Mouse (Mus musculus) intestine, embryonic 15.5 days (tissue): Measurements from ENCODE around the gene Rngtt. TPM values are rescaled to one million over a fixed set of nuclear protein-coding genes. Genes with fewer than 3 reads are reported as not detected.

ENCODE experiments used
- ATAC-seq: fragments of 200-750 bp; cut with Nextera tagmentation; 2 replicates; pipeline ENCODE4 v1.8.0; 2017; ENCODE audit warnings: moderate TSS enrichment, moderate library complexity
- H3K27ac ChIP-seq: fragments of 300-500 bp; sonication (generic); 2 replicates; pipeline ENCODE4 v1.5.1; 2015; ENCODE audit warnings: mild to moderate bottlenecking, inconsistent platforms
- H3K27me3 ChIP-seq: fragments of 300-500 bp; sonication (generic); replicated peaks from 2 replicates; pipeline ENCODE4 v1.6.1; 2015; ENCODE audit warnings: inconsistent platforms
- H3K36me3 ChIP-seq: fragments of 300-500 bp; sonication (generic); 2 replicates; pipeline ENCODE4 v1.6.1; 2015; ENCODE audit warnings: inconsistent platforms
- H3K4me1 ChIP-seq: fragments of 300-500 bp; sonication (generic); replicated peaks from 2 replicates; pipeline ENCODE4 v1.6.1; 2015; ENCODE audit warnings: inconsistent platforms
- H3K4me2 ChIP-seq: fragments of 300-500 bp; sonication (generic); replicated peaks from 2 replicates; pipeline ENCODE4 v1.6.1; 2015; ENCODE audit warnings: mild to moderate bottlenecking, inconsistent platforms
- H3K4me3 ChIP-seq: fragments of 300-500 bp; sonication (generic); replicated peaks from 2 replicates; pipeline ENCODE4 v1.5.1; 2015; ENCODE audit warnings: inconsistent platforms
- H3K9ac ChIP-seq: fragments of 300-500 bp; sonication (generic); 2 replicates; pipeline ENCODE4 v1.6.1; 2015; ENCODE audit warnings: inconsistent platforms
- H3K9me3 ChIP-seq: fragments of 300-500 bp; sonication (generic); 2 replicates; pipeline ENCODE4 v1.6.1; 2016; ENCODE audit warnings: inconsistent platforms
- WGBS: fragments of 180-500 bp; shearing (Covaris S2); methylation state at CpG from one replicate; pipeline ENCODE4 v1.1.7; 2015; 5-methylcytosine and 5-hydroxymethylcytosine counted together
- polyA plus RNA-seq: library from polyadenylated mRNA; unstranded; fragments of >200 nt; fragmentation: Nextera tagmentation; extraction: Ambion mirVana; gene quantifications from 2 replicates; pipeline ENCODE4 v1.2.1, GENCODE M21; 2015

The Rngtt gene
- polyA plus RNA-seq, 1 experiment from 2014 or later: 21.2 TPM

- H3K27me3 ChIP-seq: no peaks in the 10 kb centered on the region
- H3K36me3 ChIP-seq: no peaks in the 10 kb centered on the region
- no peak overlapping the region for H3K4me2 ChIP-seq
- no peak overlapping the region for H3K27ac ChIP-seq
- H3K4me3 ChIP-seq: no peak overlapping the region
- no peaks in the 10 kb centered on the region for H3K9me3 ChIP-seq
- no peak overlapping the region for H3K9ac ChIP-seq
- H3K4me1 ChIP-seq: no peaks in the 10 kb centered on the region
- ATAC-seq: peak; percentile 80; the same call in 1 of the 2 replicates
- WGBS: 71% methylated on average over 2 of the region's 2 CpGs
These were observed 156.9 kb downstream of the Rngtt start for GRCm38 (mm10) chr4:33466970-33467399.

GRCm38 (mm10) chr4:33467627-33468026, 157.5 kb downstream of the Rngtt start:
- WGBS: 73% methylated on average over 1 of the region's 1 CpGs
- no peaks in the 10 kb centered on the region for H3K9me3 ChIP-seq

GRCm38 (mm10) chr4:33468151-33468550, 158.0 kb downstream of the Rngtt start:
- H3K4me2 ChIP-seq: no peak overlapping the region
- H3K27me3 ChIP-seq: no peaks in the 10 kb centered on the region
- no peaks in the 10 kb centered on the region for H3K9me3 ChIP-seq
- no peaks in the 10 kb centered on the region for H3K4me1 ChIP-seq
- no peak overlapping the region for H3K9ac ChIP-seq
- H3K36me3 ChIP-seq: no peaks in the 10 kb centered on the region
- WGBS: 85% methylated on average over 3 of the region's 3 CpGs
- no peak overlapping the region for H3K4me3 ChIP-seq
- no peak overlapping the region for H3K27ac ChIP-seq
- ATAC-seq: no peak

More at GRCm38 (mm10) chr4:33467627-33468026, 157.5 kb downstream of the Rngtt start:
- no peak for ATAC-seq
- H3K27ac ChIP-seq: no peak overlapping the region
- no peak overlapping the region for H3K4me2 ChIP-seq
- no peak overlapping the region for H3K4me3 ChIP-seq
- no peaks in the 10 kb centered on the region for H3K36me3 ChIP-seq
- H3K27me3 ChIP-seq: no peaks in the 10 kb centered on the region
- H3K4me1 ChIP-seq: no peaks in the 10 kb centered on the region
- no peak overlapping the region for H3K9ac ChIP-seq

- WGBS: 98% methylated on average over 1 of the region's 1 CpGs
- Histone ChIP-seq H3K9ac (no peak overlapping the region), H3K9me3 (no peaks in the 10 kb centered on the region), H3K27me3 (no peaks in the 10 kb centered on the region), H3K4me2 (no peak overlapping the region), H3K27ac (no peak overlapping the region), H3K4me1 (no peaks in the 10 kb centered on the region), H3K36me3 (no peaks in the 10 kb centered on the region), H3K4me3 (no peak overlapping the region)
- 0 out of 2 replicates have a peak, but pooled peaks have one; percentile 49 for ATAC-seq
These were observed 160.7 kb downstream of the Rngtt start for GRCm38 (mm10) chr4:33470671-33471302.

GRCm38 (mm10) chr4:33478011-33478785, 168.1 kb downstream of the Rngtt start:
- 87% methylated on average over 8 of the region's 8 CpGs for WGBS
- Histone ChIP-seq H3K27ac (no peak overlapping the region), H3K9me3 (no peaks in the 10 kb centered on the region), H3K27me3 (no peaks in the 10 kb centered on the region), H3K4me1 (no peaks in the 10 kb centered on the region), H3K4me3 (no peak overlapping the region), H3K4me2 (no peak overlapping the region), H3K36me3 (no peaks in the 10 kb centered on the region), H3K9ac (no peak overlapping the region)
- ATAC-seq: no peak

GRCm38 (mm10) chr4:33481721-33482120, 171.6 kb downstream of the Rngtt start:
- Histone ChIP-seq H3K27me3 (no peaks in the 10 kb centered on the region), H3K4me3 (no peak overlapping the region), H3K9ac (no peak overlapping the region), H3K27ac (no peak overlapping the region), H3K9me3 (no peaks in the 10 kb centered on the region), H3K4me1 (no peaks in the 10 kb centered on the region), H3K4me2 (no peak overlapping the region), H3K36me3 (no peaks in the 10 kb centered on the region)
- ATAC-seq: no peak

- Histone ChIP-seq H3K36me3 (no peaks in the 10 kb centered on the region), H3K4me2 (no peak overlapping the region), H3K9me3 (no peaks in the 10 kb centered on the region), H3K27ac (no peak overlapping the region), H3K4me3 (no peak overlapping the region), H3K9ac (no peak overlapping the region), H3K27me3 (no peaks in the 10 kb centered on the region), H3K4me1 (0 out of 2 replicates have a peak, but pooled peaks cover 4% of the 10 kb centered on the region)
- ATAC-seq: no peak
- WGBS: 73% methylated on average over 1 of the region's 1 CpGs
These were observed 175.9 kb downstream of the Rngtt start for GRCm38 (mm10) chr4:33486050-33486449.

GRCm38 (mm10) chr4:33491108-33491507, 181.0 kb downstream of the Rngtt start:
- no peaks in the 10 kb centered on the region for H3K27me3 ChIP-seq

GRCm38 (mm10) chr4:33494377-33494776, 184.3 kb downstream of the Rngtt start:
- H3K27ac ChIP-seq: no peak overlapping the region
- 96% methylated on average over 2 of the region's 2 CpGs for WGBS
- 0 out of 2 replicates have a peak, but pooled peaks cover 4% of the 10 kb centered on the region for H3K4me1 ChIP-seq
- ATAC-seq: no peak
- H3K9me3 ChIP-seq: no peaks in the 10 kb centered on the region
- H3K27me3 ChIP-seq: no peaks in the 10 kb centered on the region
- no peaks in the 10 kb centered on the region for H3K36me3 ChIP-seq
- no peak overlapping the region for H3K4me2 ChIP-seq
- H3K4me3 ChIP-seq: no peak overlapping the region
- no peak overlapping the region for H3K9ac ChIP-seq

More at GRCm38 (mm10) chr4:33491108-33491507, 181.0 kb downstream of the Rngtt start:
- no peak overlapping the region for H3K9ac ChIP-seq
- WGBS: 82% methylated on average over 1 of the region's 1 CpGs
- H3K27ac ChIP-seq: no peak overlapping the region
- H3K36me3 ChIP-seq: no peaks in the 10 kb centered on the region
- H3K4me2 ChIP-seq: no peak overlapping the region
- ATAC-seq: peak; percentile 77
- no peak overlapping the region for H3K4me3 ChIP-seq
- no peaks in the 10 kb centered on the region for H3K9me3 ChIP-seq
- 0 out of 2 replicates have a peak, but pooled peaks cover 4% of the 10 kb centered on the region for H3K4me1 ChIP-seq

GRCm38 (mm10) chr4:33496985-33497384, 186.9 kb downstream of the Rngtt start:
- Histone ChIP-seq H3K4me2 (no peak overlapping the region), H3K36me3 (no peaks in the 10 kb centered on the region), H3K27ac (no peak overlapping the region), H3K27me3 (no peaks in the 10 kb centered on the region), H3K4me3 (no peak overlapping the region), H3K4me1 (no peaks in the 10 kb centered on the region), H3K9ac (no peak overlapping the region), H3K9me3 (no peaks in the 10 kb centered on the region)
- no peak for ATAC-seq
- 52% methylated on average over 2 of the region's 2 CpGs for WGBS

- Histone ChIP-seq H3K4me2 (no peak overlapping the region), H3K27me3 (no peaks in the 10 kb centered on the region), H3K9ac (no peak overlapping the region), H3K27ac (no peak overlapping the region), H3K4me1 (no peaks in the 10 kb centered on the region), H3K4me3 (no peak overlapping the region), H3K9me3 (no peaks in the 10 kb centered on the region), H3K36me3 (no peaks in the 10 kb centered on the region)
- ATAC-seq: no peak
These were observed 187.5 kb downstream of the Rngtt start for GRCm38 (mm10) chr4:33497657-33498056.

- WGBS: 84% methylated on average over 4 of the region's 4 CpGs
- no peak overlapping the region for H3K9ac ChIP-seq
- H3K4me2 ChIP-seq: no peak overlapping the region
- H3K27me3 ChIP-seq: no peaks in the 10 kb centered on the region
- H3K4me1 ChIP-seq: no peaks in the 10 kb centered on the region
- no peak overlapping the region for H3K4me3 ChIP-seq
- no peak for ATAC-seq
- H3K27ac ChIP-seq: no peak overlapping the region
- no peaks in the 10 kb centered on the region for H3K9me3 ChIP-seq
- no peaks in the 10 kb centered on the region for H3K36me3 ChIP-seq
These were observed 188.2 kb downstream of the Rngtt start for GRCm38 (mm10) chr4:33498160-33498874.
